Mouse (Mus musculus): ENCODE data around the gene Myo3a. TPM values are rescaled to one million over a fixed set of nuclear protein-coding genes. Genes with fewer than 3 reads are reported as not detected.
"Not testable (repeated sequence)": the region's sequence is repeated elsewhere in the genome, so short reads cannot be mapped to it uniquely, and the experiment has no call there.

The Myo3a gene
- not detected in 2 replicates for polyA plus RNA-seq (2012; rRNA removed)

DNA sequence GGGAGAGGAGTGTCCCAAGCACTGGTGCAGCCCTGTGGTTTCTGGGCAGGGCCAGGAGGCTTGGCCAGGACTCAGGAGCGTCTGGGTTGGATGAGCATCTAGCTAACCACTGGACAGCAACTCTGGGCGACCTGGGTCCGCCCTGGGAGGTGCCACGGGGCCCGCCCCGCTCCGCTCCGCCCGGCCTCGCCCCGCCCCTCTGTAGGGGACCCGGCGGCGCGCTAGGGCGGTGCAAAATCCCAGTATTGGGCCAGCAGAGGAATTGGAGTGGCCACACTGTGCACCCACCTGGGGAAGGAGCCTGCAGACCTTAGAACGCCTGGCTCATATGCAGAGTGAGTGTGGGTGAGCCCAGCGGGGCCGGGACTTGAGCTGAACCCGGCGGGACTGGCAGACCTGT lies at the start of gene Myo3a:
Gene Myo3a (plus strand): TSS at position 196 of the 400 bp plus-strand sequence.
- DNase-seq (ENCODE audit: low read depth, low spot score), result peak; percentile 40

DNA sequence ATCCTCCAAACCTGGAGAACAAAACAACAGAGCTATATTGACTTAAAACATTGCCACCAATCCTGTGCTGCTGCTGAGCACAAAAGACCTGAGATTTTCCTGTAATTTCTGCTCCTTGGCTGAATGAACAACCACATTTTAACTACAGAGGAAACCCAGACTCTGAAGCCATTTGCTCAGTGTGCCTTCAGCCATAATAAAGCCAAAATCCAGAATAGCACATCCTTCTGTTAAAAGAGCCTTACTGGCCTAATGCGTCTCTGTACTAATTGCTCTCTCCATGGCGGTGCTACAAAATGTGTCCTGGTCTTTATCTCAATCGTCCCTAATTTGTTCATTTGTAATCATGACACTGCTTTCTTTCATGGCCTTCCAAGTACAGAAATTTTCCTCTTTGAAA lies 23.2 kb downstream of the Myo3a start:
- 80% methylated on average over 3 of the region's 3 CpGs for WGBS
- no peak for DNase-seq (ENCODE audit: low read depth, low spot score)

More for the DNA sequence above, at the start of gene Myo3a:
- WGBS, result under 1% methylated on average over 21 of the region's 21 CpGs

DNA sequence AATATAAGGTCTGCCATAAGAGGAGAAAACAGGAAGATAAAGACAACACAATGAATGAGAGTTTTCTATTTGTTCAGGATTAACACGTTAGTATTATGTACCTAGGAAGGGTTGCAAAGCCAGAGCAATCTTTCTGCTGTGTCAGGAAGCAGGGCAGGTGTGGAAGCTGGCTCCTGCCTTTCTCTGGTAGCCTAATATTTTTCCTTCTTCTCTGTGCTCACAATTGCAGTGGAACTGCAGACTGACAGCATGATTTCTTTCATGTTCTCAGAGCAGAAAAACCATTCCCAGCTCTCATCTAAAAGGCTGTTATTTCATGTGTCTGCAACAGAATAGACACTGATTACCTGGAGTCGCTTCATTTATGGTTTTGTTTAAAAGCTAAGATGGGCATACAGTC lies 23.7 kb downstream of the Myo3a start:
- no peak for DNase-seq (ENCODE audit: low read depth, low spot score)
- WGBS, result 60% methylated on average over 2 of the region's 2 CpGs

DNA sequence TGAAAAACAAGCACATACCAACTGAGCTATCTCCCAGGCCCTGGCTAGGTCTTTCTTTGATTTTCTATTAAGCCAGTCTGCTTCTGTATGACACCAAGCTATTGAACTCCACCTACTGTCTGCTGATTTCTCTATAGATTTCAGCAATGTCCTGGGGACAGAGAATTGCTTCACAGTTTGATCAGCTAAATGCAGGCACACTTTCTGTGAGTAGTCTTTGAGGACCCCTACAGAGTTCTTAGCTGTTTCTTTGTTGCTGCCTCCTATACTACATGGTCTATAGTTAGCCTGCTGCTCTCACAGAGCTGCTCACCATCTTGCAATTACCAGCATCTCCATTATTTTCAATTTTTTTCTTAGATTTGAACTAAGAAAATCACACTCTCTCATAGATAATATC lies 28.3 kb downstream of the Myo3a start:
- no peak for DNase-seq (ENCODE audit: low read depth, low spot score)

DNA sequence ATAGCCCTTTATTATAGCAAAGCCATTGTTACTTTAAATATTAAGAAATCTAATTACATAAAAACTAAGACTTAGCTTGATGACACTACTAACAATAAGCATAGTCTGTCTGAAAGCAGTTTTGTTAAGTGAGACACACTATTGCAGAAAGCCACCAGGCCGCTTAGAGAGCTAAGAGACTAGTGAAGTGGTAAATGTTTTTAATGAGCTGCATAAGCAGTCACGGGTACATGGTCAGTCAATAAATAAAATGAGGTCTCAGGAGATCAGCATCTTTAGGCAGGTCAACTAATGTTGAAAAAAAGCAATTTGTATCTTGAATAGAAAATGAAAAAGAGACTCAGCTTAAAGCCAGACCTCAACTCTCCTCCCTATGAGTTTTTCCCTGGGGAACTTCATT lies 44.3 kb downstream of the Myo3a start:
- no peak for DNase-seq (ENCODE audit: low read depth, low spot score)
- WGBS, result 74% methylated on average over 2 of the region's 2 CpGs

DNA sequence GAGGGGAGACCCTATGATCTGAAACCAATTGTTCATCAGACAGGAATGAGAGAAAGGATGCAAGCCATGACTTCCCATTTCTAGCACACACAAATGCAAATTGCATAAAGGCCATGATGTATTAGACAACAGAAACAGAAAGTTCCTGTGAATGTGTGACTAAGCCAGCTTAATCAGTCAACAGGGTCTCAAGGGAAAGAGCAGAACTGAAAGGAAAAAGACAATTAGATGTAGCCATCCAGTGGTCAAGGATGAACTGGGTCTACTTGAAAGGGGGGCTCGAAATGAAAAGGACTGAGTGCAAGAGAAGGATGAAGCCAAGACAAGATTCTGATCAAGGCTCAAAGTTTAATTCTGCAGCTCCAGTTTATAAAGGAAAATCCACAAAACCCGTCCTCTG lies 58.1 kb downstream of the Myo3a start:
- no peak for DNase-seq (ENCODE audit: low read depth, low spot score)
- 73% methylated on average over 2 of the region's 2 CpGs for WGBS

DNA sequence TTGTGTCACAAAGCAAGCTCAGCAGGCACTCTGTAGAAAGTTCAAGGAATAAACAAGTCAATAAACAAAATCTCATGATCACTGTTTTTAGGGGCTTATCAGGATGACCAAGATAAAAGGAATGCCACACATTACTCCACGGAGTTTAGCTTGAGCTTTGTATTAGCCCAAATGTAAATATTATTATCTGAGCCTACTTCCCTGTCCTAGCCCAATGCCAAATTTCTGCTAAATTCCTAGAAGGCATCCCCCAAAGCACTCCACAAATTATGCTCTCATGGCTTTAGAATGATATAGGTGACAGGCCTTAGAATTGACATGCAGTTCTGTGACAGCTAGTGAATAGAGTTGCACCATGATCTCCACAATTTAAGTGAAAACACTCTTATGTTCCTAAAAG lies 58.5 kb downstream of the Myo3a start:
- 64% methylated on average over 1 of the region's 1 CpGs for WGBS
- no peak for DNase-seq (ENCODE audit: low read depth, low spot score)

DNA sequence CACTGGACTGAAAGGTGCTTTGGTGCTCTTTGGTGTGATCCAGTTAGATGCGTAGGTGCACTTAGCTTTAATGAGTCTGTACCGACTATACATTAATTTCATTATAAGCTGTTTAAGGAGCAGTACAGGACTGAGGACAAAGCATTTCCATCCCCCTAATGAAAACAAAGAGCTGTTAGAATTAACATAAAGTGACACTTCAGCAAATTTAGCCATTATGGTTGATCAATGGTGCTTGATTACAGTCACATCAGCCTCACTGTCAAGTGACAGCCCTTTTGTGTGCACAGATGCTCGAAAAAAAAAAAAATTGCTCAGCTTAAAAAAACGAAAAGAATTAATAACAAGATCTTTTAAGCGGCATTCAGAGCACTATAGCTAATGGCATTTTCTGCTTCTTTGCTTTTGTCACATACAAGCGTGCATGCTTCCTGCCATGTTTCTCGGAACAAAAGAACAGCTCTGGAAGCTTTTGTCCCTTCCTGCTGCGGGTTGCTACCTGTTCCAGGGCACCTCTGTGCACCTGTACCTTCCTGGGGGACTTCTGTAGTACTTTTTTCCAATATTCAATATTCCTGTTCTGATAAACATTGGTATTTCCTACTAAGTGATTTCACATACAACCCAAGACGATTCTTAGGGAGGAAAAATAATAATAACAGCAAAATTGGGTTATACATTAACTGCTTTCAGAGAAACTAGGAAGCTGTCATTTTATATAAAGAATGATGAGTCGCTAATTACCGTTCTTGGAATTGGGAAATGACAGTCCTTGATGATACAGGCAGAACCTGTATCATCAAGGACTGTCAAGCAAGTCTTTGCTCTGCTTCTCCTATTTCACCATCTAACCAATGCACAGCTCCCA lies 66.5 kb downstream of the Myo3a start:
- DNase-seq (ENCODE audit: low read depth, low spot score), result no peak
- WGBS, result 78% methylated on average over 11 of the region's 11 CpGs

DNA sequence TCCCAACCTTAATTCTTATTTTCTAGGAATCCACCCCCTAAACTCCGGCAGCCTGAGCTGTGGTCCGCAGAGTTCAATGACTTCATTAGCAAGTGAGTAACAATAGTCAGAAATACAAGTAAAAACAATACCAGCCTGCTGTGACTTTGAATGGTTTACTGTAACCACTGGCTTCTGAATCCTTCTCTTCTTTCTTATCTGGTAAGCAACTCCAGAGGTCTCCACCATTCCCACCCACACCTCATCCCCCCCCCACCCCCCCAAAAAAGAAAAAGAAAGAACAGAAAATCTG lies 67.1 kb downstream of the Myo3a start:
- WGBS, result 60% methylated on average over 2 of the region's 2 CpGs
- no peak for DNase-seq (ENCODE audit: low read depth, low spot score)

DNA sequence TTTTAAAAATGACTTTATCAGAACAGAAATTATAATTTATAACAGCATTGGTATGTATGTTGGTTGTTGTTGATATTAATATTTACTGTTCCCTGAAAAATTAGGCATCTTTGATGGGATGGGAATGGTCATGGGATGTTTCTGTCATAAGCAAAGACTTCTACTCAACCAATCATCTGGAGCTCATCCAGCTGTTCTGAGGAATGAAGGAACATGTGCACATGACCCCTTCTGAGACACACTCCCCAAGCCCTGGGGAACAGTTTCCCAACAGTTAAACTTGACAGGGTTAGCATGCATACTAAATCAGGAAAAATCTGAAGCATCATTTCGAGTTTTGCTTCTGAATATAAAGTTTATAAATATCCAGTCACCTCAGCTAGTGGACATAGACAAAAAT lies 70.6 kb downstream of the Myo3a start:
- DNase-seq (ENCODE audit: low read depth, low spot score), result no peak
- 74% methylated on average over 1 of the region's 1 CpGs for WGBS

DNA sequence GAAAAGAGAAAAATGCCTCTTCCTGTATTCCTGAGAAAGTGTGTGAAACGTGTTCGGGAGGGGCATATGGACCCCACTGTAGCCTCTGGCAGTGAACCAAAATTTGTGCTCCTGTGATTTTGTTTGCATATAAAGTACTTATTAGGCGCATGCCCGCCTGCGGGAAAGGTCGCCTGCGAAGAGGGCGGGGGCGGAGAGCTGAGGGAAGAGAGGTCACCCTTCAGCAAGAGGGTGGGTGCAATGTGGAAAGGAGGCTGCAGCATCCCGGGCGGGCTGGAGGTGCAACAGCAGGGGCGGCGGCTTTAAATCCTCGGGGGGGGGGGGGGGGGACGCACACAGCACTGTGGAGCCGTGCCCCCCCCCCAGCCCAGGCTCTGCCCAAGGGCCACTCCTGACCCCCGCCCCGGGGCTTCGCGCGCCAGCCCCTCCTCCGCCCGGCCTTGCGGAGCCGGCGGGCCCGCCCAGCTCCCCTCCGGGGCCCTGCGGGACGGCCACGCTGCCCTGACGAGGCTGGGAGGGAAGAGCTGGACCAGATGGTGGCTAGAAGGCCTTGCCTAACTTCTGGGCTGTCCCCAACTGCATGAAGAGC lies 111.1 kb downstream of the Myo3a start:
- no peak for DNase-seq (ENCODE audit: low read depth, low spot score)
- 34% methylated on average over 27 of the region's 32 CpGs for WGBS

DNA sequence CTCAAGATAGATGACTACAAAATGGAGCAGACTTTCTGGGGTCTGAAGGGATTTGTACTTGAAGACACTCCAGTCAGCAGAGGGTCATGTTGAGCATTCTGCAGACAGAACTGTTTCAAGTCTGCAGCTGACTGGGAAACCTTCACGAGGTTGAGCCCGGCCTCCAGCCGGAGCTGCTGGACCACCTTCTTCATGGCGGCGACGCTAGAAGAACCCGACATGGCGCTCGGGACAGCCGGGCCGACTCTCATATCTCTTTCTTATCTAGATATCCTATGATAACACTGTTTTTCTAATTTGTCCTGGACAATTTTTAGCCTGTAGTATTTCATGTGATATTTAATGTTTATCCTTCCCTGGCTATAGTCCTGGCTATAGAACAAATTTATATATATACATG lies 183.2 kb downstream of the Myo3a start:
- WGBS, result 91% methylated on average over 11 of the region's 11 CpGs
- DNase-seq (ENCODE audit: low read depth, low spot score), result not testable (repeated sequence)

DNA sequence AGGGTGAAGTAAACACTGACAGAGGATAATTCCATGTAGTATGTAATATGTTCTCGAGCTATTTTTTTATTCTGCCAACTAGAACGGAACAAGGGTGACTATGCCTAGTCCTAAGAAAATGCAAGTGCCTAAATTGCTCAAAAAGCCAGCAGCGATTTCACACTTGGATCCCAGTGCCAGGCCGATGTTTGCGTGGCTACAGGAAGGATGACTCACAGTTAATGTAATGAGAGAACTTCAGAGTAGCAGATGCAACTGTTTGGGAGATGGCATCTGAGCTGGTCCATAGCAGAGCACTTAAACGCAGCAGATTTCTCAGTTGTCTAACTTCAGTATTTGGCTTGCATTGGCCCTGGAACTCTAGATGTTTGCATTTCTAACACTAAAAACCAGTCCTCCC lies 321.1 kb downstream of the Myo3a start:
- no peak for DNase-seq (ENCODE audit: low read depth, low spot score)
- 81% methylated on average over 6 of the region's 6 CpGs for WGBS

DNA sequence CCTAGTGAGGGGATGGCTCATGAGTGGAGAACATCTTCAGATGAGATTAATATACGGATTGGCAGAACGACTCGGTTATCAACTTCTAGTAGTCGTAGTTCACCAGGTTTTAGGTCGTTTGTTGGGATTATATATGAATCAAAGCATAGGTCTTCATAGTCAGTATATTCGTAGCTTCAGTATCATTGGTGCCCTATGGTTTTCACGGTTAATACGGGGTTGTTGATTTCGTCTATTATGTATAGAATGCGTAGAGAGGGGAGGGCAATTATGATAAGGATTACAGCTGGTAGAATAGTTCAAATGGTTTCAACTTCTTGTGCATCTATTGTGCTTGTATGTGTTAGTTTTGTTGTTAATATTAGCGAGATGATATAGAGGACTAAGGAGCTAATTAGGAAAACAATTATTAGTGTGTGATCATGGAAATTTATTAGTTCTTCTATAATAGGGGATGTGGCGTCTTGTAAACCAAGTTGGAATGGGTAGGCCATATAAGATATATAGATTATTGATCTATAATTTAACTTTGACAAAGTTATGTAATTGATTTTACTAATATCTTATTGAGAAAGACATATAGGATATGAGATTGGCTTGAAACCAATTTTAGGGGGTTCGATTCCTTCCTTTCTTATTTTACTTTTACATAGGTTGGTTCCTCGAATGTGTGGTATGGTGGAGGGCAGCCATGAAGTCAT lies 360.3 kb downstream of the Myo3a start:
- 86% methylated on average over 14 of the region's 14 CpGs for WGBS

DNA sequence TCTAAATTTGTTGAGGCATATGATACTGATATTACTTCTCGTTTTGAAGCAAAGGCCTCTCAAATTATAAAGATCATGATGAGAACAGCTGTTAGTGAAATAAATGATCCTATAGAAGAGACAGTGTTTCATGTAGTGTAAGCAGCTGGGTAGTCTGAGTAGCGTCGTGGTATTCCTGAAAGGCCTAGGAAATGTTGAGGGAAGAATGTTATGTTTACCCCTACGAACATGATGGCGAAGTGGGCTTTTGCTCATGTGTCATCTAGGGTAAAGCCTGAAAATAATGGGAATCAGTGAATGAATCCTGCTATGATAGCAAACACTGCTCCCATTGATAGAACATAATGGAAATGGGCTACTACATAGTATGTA lies 360.9 kb downstream of the Myo3a start:
- WGBS, result 91% methylated on average over 5 of the region's 5 CpGs

More for the DNA sequence above, 360.3 kb downstream of the Myo3a start:
- not testable (repeated sequence) for DNase-seq (ENCODE audit: low read depth, low spot score)

DNA sequence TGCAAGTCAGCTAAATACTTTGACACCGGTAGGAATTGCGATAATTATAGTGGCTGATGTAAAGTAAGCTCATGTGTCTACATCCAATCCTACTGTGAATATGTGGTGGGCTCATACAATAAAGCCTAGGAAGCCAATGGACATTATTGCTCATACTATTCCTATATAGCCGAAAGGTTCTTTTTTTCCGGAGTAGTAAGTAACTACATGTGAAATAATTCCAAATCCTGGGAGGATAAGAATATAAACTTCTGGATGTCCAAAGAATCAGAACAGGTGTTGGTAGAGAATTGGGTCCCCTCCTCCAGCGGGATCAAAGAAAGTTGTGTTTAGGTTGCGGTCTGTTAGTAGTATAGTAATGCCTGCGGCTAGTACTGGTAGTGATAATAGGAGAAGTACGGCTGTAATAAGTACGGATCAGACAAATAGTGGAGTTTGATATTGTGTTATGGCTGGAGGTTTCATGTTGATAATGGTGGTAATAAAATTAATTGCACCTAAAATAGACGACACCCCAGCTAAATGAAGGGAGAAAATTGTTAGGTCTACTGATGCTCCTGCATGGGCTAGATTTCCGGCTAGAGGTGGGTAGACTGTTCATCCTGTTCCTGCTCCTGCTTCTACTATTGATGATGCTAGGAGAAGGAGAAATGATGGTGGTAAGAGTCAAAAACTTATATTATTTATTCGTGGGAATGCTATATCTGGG lies 361.5 kb downstream of the Myo3a start:
- not testable (repeated sequence) for DNase-seq (ENCODE audit: low read depth, low spot score)
- WGBS, result 65% methylated on average over 12 of the region's 12 CpGs

More for the DNA sequence above, 360.9 kb downstream of the Myo3a start:
- DNase-seq (ENCODE audit: low read depth, low spot score), result not testable (repeated sequence)

DNA sequence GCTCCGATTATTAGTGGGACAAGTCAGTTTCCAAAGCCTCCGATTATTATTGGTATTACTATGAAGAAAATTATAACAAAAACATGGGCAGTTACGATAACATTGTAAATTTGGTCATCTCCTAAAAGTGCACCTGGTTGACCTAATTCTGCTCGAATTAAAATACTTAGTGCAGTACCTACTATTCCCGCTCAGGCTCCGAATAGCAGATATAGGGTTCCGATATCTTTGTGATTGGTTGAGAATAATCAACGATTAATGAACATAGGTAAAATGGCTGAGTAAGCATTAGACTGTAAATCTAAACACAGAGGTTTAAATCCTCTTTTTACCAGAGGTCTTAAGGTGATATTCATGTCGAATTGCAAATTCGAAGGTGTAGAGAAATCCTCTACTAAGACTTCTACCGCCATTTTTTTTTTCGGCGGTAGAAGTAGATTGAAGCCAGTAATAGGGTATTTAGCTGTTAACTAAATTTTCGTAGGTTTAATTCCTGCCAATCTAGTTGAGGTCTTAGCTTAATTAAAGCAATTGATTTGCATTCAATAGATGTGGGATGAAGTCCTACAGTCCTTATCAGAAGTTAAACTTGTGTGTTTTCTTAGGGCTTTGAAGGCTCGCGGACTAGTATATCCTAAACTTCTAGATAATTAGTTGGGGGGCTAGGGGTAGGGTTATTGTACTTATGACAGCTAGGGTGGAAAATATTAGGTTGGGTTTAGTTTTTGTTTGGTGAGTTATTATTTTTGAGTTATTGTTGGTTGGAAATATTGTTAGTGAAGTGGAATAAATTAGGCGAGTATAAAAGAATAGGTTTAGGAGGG lies 362.3 kb downstream of the Myo3a start:
- DNase-seq (ENCODE audit: low read depth, low spot score), result not testable (repeated sequence)
- WGBS, result 90% methylated on average over 17 of the region's 17 CpGs

DNA sequence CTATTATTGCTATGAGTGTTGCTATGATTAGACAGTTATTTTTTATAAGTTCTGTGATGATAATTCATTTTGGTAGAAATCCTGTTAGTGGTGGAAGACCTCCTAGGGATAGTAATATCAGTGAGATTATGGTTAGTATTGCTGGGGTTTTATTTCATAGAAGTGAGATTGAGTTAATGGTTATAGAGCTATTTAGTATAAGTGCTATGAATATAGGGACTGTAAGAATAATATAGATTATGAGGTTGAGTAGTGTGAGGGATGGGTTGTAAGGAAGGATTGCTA lies 362.8 kb downstream of the Myo3a start:
- DNase-seq (ENCODE audit: low read depth, low spot score), result no peak

DNA sequence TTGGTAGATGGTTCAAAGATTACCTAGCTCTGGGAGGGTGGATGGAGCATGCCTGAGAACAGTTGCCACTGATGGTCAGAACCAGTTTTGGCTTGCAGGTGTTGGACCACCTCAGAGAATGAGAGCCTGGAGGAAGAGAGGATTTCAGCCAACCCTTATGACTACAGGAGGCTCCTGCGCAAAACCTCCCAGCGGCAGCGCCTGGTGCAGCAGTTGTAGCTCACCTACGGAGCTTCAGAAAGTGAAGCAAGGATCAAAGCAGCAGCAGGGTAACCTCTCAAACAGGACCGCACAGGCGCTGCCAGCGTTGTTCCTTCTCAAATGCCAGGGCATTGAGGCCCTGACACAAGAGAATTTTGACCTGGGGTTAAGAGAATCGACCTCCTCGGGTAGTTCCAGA lies 390.6 kb downstream of the Myo3a start:
- DNase-seq (ENCODE audit: low read depth, low spot score), result no peak
- 43% methylated on average over 9 of the region's 9 CpGs for WGBS

DNA sequence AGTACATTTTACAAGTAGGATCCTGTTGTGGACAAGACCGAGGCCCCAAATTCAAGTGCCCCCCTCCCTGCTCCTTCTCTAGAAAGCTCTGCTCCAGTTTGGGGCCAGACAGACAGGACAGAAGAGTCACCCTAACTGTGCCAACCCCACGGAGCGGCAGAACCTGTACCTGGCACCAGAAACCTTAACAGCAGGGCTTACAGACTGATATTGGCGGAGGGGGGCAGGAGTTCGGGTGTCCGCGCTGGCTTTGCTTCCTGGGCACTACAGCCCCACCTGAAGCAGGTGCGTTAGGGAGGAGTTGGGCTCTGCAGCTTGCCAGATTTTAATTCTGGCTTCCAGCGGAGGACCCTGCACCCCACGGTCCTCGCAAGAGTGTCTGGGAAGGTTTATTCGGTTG lies 392.1 kb downstream of the Myo3a start:
- DNase-seq (ENCODE audit: low read depth, low spot score), result no peak
- 9% methylated on average over 12 of the region's 12 CpGs for WGBS
